Mouse (Mus musculus): ENCODE measurements around the gene AC153137.1. TPM values are rescaled to one million over a fixed set of nuclear protein-coding genes. Genes with fewer than 3 reads are reported as not detected.
A peak's percentile ranks its signal among the peaks of the same experiment; 100 is the strongest.

AC153137.1 gene
- polyA plus RNA-seq, 1 experiment from 2014 or later, result not detected

DNA sequence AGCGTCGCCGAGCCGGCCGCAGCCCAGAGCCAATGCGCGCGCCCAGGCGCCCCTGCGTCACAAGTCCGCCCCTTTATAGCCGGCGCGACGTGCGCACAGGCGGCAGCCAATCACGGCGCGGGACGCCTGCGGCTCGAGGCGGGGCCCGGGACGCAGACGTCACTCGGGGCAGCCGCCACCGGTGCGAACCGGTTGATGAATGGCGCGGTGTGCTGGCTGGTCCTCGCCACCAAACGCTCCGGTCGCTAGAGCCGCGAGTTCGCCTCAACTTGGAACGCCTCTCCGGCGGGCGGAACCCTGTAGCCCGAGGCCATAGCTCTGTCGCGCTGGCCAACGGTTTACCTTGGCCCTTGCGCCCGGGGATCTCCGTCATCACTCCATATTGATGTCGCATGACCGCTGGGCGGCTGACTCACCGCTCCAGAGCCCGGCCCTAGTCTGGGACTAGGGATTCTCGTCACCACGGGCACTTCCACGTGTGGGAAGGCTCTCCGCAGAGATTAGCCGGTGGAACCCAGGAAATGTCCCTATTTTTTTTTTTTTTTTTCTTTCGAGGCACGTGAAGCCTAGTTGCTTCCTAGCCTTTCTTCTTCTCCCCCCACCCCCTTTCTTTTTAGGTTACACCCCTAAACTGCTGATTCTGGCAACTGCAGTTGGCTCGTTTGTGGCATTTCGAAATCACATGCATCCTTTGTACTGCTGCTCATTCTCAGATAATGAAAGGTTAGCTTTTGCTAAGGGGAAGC is 27.9 kb downstream of the AC153137.1 start:
- Histone ChIP-seq H3K4me2 (ENCODE audit: low read depth, low read length) (peak overlapping the region; percentile 56), H3K36me3 (ENCODE audit: control insufficient read depth, insufficient read depth, low read length) (no peaks in the 10 kb centered on the region; the same call in 1 of the 2 replicates), H3K4me1 (ENCODE audit: control insufficient read depth, insufficient read depth, low read length) (peaks cover 17% of the 10 kb centered on the region), H3K4me3 (ENCODE audit: low read depth, low read length) (peak overlapping the region; percentile 88), H3K9me3 (ENCODE audit: control insufficient read depth, low read length) (no peaks in the 10 kb centered on the region), H3K27me3 (ENCODE audit: control insufficient read depth, insufficient read depth, low read length) (no peaks in the 10 kb centered on the region), H3K9ac (replicated peaks; ENCODE audit: low read depth, low read length) (peak overlapping the region; percentile 97), H3K27ac (ENCODE audit: low read depth, low read length) (peak overlapping the region; percentile 99)
- WGBS, result under 1% methylated on average over 61 of the region's 66 CpGs
- peak; percentile 99 for ATAC-seq (ENCODE audit: low read depth)

DNA sequence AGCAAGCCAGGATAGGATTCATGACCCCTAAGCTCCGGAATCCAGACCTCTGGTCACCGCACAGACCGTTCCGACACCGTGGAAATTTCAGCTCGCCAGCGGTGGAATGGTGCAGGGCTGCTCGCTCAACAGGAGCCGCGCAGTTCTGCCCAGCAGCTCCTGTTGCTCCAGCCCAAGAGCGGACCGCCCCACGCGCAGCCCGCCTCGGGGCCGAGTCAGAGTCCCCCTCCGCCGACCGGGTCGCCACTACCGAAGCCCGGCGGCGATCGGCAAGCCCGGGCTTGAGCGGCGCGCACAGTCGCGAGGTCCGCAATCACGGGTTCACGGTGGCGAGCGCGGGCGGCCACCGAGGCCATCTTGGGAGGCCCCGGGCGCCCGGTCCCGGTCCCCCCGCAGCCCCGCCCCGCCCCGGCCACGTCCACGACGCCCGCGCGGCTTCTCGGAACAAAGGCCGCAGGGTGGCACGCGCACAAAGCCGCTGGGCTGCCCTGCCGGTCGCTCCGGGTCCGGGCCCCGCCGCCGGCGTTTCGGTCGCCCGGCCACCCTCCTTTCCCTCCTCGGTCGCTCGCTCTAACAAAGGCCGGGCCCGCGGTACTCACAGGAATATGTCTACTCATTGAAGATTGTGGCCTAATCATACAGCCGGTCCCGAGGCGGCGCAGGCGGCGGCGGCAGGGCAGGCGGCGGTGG is 28.7 kb downstream of the AC153137.1 start:
- Histone ChIP-seq H3K4me3 (ENCODE audit: low read depth, low read length) (peak overlapping the region; percentile 88), H3K9me3 (ENCODE audit: control insufficient read depth, low read length) (no peaks in the 10 kb centered on the region), H3K36me3 (ENCODE audit: control insufficient read depth, insufficient read depth, low read length) (peaks cover 2% of the 10 kb centered on the region; the same call in 1 of the 2 replicates), H3K4me2 (ENCODE audit: low read depth, low read length) (peak overlapping the region; percentile 50), H3K9ac (replicated peaks; ENCODE audit: low read depth, low read length) (peak overlapping the region; percentile 97), H3K4me1 (ENCODE audit: control insufficient read depth, insufficient read depth, low read length) (peaks cover 17% of the 10 kb centered on the region), H3K27ac (ENCODE audit: low read depth, low read length) (peak overlapping the region; percentile 99), H3K27me3 (ENCODE audit: control insufficient read depth, insufficient read depth, low read length) (no peaks in the 10 kb centered on the region)
- WGBS, result under 1% methylated on average over 65 of the region's 85 CpGs
- ATAC-seq (ENCODE audit: low read depth), result peak; percentile 68

DNA sequence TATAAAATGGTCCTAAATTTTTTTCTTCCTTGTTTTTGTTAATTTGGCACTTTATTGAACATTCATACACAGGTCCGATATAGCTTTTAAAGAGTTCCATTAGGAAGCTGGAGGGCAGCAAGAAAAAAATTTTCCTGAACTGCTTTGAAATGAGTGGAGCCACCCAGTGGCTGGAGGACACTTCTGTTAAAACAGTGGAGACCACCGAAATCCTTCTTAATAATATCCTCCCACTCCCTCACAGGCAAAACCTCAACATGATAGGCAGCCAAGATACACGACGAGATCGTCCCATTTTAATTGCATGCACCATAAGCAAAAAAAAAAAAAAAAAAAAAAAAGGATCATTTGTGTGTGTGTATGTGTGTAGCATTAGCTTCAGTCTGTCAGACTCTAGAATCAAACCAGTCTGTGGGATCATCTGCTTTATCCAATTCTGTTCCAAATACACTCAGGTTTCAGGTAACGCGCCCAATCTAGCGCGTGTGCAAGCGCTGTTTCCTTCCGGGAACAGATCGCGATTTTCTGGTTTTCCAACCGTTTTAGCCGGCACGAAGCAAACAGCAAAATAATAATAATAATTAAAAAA is 29.3 kb downstream of the AC153137.1 start:
- peak overlapping the region; percentile 88 for H3K4me3 ChIP-seq (ENCODE audit: low read depth, low read length)

DNA sequence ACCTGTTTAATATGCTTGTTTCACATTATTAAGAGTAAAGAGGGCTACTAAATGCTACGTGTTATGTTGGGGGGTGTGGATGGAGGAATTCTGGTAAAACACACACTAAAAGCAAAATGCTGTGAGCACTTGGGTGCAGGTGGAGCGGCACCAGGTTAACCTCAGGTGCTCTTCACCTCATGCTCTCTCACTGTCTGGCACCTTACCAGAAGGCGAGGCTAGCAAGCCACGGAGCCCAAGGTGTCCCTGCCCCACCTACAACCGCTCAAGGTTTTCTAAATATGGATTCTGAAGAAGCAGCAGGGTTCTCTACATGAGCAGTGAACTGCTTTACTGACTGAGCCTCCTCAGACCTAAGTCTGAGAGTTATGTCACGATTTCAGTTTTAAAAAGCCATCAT is 32.6 kb downstream of the AC153137.1 start:
- ATAC-seq (ENCODE audit: low read depth), result no peak
- Histone ChIP-seq H3K27ac (ENCODE audit: low read depth, low read length) (no peak overlapping the region), H3K4me3 (ENCODE audit: low read depth, low read length) (no peak overlapping the region), H3K36me3 (ENCODE audit: control insufficient read depth, insufficient read depth, low read length) (peaks cover 12% of the 10 kb centered on the region), H3K27me3 (ENCODE audit: control insufficient read depth, insufficient read depth, low read length) (no peaks in the 10 kb centered on the region), H3K9me3 (ENCODE audit: control insufficient read depth, low read length) (no peaks in the 10 kb centered on the region), H3K4me1 (ENCODE audit: control insufficient read depth, insufficient read depth, low read length) (peaks cover 14% of the 10 kb centered on the region), H3K4me2 (ENCODE audit: low read depth, low read length) (no peak overlapping the region), H3K9ac (replicated peaks; ENCODE audit: low read depth, low read length) (no peak overlapping the region)
- 94% methylated on average over 6 of the region's 6 CpGs for WGBS

More for the DNA sequence above, 29.3 kb downstream of the AC153137.1 start:
- no peak for ATAC-seq (ENCODE audit: low read depth)
- 1% methylated on average over 16 of the region's 16 CpGs for WGBS
- no peaks in the 10 kb centered on the region for H3K27me3 ChIP-seq (ENCODE audit: control insufficient read depth, insufficient read depth, low read length)
- peak overlapping the region; percentile 97 for H3K9ac ChIP-seq (replicated peaks; ENCODE audit: low read depth, low read length)
- no peaks in the 10 kb centered on the region for H3K9me3 ChIP-seq (ENCODE audit: control insufficient read depth, low read length)
- peak overlapping the region; percentile 99 for H3K27ac ChIP-seq (ENCODE audit: low read depth, low read length)
- H3K36me3 ChIP-seq (ENCODE audit: control insufficient read depth, insufficient read depth, low read length), result peaks cover 9% of the 10 kb centered on the region
- H3K4me1 ChIP-seq (ENCODE audit: control insufficient read depth, insufficient read depth, low read length), result peaks cover 17% of the 10 kb centered on the region
- H3K4me2 ChIP-seq (ENCODE audit: low read depth, low read length), result peak overlapping the region; percentile 50

DNA sequence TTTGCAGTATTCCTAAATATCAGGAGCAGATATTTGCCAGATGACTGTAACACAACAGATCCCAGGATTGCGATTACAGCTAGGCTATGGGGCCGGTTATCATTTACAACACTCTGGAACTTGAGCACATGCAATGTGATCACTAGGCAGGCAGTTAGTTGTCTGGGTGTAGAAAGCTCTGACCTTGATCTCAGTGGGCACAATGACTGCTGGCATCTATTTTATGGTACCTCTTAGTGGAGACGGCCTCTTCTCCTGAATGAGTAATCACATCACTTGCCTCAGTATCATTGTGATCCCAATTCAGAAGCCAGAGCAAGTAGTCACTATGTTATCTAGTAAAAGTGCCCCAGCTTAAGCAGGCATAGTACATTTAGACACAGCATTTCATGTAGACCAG is 37.2 kb downstream of the AC153137.1 start:
- peaks cover 12% of the 10 kb centered on the region for H3K36me3 ChIP-seq (ENCODE audit: control insufficient read depth, insufficient read depth, low read length)
- no peaks in the 10 kb centered on the region for H3K9me3 ChIP-seq (ENCODE audit: control insufficient read depth, low read length)
- ATAC-seq (ENCODE audit: low read depth), result no peak
- H3K4me3 ChIP-seq (ENCODE audit: low read depth, low read length), result no peak overlapping the region
- WGBS, result 61% methylated on average over 3 of the region's 3 CpGs
- no peak overlapping the region for H3K9ac ChIP-seq (replicated peaks; ENCODE audit: low read depth, low read length)
- H3K4me2 ChIP-seq (ENCODE audit: low read depth, low read length), result no peak overlapping the region
- H3K27ac ChIP-seq (ENCODE audit: low read depth, low read length), result no peak overlapping the region
- H3K4me1 ChIP-seq (ENCODE audit: control insufficient read depth, insufficient read depth, low read length), result no peaks in the 10 kb centered on the region
- no peaks in the 10 kb centered on the region for H3K27me3 ChIP-seq (ENCODE audit: control insufficient read depth, insufficient read depth, low read length)

DNA sequence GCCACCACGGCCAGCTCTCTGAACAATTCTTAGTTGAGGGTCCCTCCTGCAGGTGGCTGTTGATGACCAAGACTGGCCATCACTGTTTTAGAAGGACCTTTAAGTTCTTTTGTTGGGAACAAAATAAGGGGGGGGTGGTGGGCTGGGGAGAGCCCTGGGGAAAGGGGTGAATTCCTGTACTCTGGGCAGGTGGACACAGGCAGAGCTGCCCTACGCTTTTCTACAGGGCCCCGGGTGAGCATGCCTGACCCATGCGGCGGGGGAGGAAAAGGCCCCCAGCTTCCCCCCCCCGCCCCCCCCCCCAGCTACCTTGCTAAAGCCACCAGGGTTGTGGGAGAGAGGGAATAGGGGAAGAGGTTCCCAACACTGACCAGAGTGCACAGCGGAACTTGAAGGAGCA is 39.4 kb downstream of the AC153137.1 start:
- Histone ChIP-seq H3K4me1 (ENCODE audit: control insufficient read depth, insufficient read depth, low read length) (no peaks in the 10 kb centered on the region), H3K36me3 (ENCODE audit: control insufficient read depth, insufficient read depth, low read length) (peaks cover 2% of the 10 kb centered on the region), H3K27ac (ENCODE audit: low read depth, low read length) (no peak overlapping the region), H3K27me3 (ENCODE audit: control insufficient read depth, insufficient read depth, low read length) (no peaks in the 10 kb centered on the region), H3K9ac (replicated peaks; ENCODE audit: low read depth, low read length) (no peak overlapping the region), H3K9me3 (ENCODE audit: control insufficient read depth, low read length) (no peaks in the 10 kb centered on the region), H3K4me3 (ENCODE audit: low read depth, low read length) (no peak overlapping the region), H3K4me2 (ENCODE audit: low read depth, low read length) (no peak overlapping the region)
- WGBS, result 95% methylated on average over 6 of the region's 7 CpGs
- ATAC-seq (ENCODE audit: low read depth), result peak; percentile 31; the same call in 1 of the 2 replicates

DNA sequence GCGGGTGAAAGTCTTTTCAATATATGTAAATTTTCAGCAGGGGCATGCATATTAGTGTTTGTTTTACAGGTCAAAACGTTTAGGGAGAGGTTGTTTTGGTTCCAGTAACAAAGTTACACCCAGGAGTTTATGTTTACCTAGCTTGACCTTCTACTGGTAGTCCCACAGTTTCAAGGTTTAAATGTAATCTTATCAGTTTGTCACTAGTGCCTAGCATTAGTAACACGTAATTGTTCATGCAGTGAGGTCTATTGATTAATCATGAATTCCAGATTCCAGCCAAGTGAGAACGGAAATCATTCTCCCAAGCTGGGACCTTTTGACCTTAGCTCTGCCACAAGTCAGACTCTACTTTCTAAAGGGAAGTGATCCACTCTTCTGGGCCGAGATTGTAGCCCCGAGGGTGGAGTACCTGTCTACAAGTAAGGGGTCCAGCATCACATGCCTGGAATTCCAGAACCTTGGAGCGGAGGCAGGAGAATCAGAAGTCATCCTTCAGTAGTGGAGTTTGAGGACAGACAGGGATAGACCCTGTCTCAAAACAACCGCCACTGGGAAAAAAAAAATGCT is 40.3 kb downstream of the AC153137.1 start:
- Histone ChIP-seq H3K4me3 (ENCODE audit: low read depth, low read length) (no peak overlapping the region), H3K36me3 (ENCODE audit: control insufficient read depth, insufficient read depth, low read length) (no peaks in the 10 kb centered on the region), H3K9ac (replicated peaks; ENCODE audit: low read depth, low read length) (no peak overlapping the region), H3K9me3 (ENCODE audit: control insufficient read depth, low read length) (no peaks in the 10 kb centered on the region), H3K4me2 (ENCODE audit: low read depth, low read length) (no peak overlapping the region), H3K27ac (ENCODE audit: low read depth, low read length) (no peak overlapping the region), H3K4me1 (ENCODE audit: control insufficient read depth, insufficient read depth, low read length) (no peaks in the 10 kb centered on the region), H3K27me3 (ENCODE audit: control insufficient read depth, insufficient read depth, low read length) (no peaks in the 10 kb centered on the region)
- WGBS, result 68% methylated on average over 8 of the region's 8 CpGs
- ATAC-seq (ENCODE audit: low read depth), result no peak

DNA sequence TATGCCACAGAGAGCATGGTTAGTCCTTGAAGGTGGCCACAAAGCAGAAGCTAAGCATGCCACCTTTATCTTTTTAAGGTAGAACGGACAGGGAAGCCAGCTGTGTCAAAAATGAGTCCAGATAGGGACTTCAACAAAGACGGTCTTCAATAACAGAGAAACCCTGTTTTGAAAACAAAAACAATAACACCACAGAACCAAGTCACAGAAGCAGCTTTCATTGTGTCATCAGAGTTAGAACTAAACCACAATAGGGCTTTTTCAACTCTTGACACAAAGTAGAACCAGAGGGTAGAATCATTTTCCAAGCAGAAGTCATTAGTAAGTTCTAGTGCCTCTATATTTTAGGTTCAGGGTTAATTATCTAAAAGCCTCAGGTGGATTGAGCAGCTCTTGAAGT is 41.3 kb downstream of the AC153137.1 start:
- Histone ChIP-seq H3K4me1 (ENCODE audit: control insufficient read depth, insufficient read depth, low read length) (no peaks in the 10 kb centered on the region), H3K9ac (replicated peaks; ENCODE audit: low read depth, low read length) (no peak overlapping the region), H3K27ac (ENCODE audit: low read depth, low read length) (no peak overlapping the region), H3K27me3 (ENCODE audit: control insufficient read depth, insufficient read depth, low read length) (no peaks in the 10 kb centered on the region), H3K4me3 (ENCODE audit: low read depth, low read length) (no peak overlapping the region), H3K4me2 (ENCODE audit: low read depth, low read length) (no peak overlapping the region), H3K36me3 (ENCODE audit: control insufficient read depth, insufficient read depth, low read length) (no peaks in the 10 kb centered on the region), H3K9me3 (ENCODE audit: control insufficient read depth, low read length) (no peaks in the 10 kb centered on the region)
- no peak for ATAC-seq (ENCODE audit: low read depth)
- 89% methylated on average over 2 of the region's 2 CpGs for WGBS

Data from neural tube, embryonic 14.5 days (tissue).